Mouse (Mus musculus): Measurements from ENCODE around the gene Actr1a. TPM values are rescaled to one million over a fixed set of nuclear protein-coding genes. Genes with fewer than 3 reads are reported as not detected.

Actr1a gene
- polyA plus RNA-seq, 1 experiment: 75.3 TPM

- Histone ChIP-seq H3K9ac (ENCODE audit: low read depth, poor library complexity, severe bottlenecking) (no peak overlapping the region), H3K4me3 (ENCODE audit: low read depth, low read length) (no peak overlapping the region), H3K4me1 (ENCODE audit: control insufficient read depth, insufficient read depth, low read length) (peaks cover 3% of the 10 kb centered on the region), H3K36me3 (ENCODE audit: control insufficient read depth, insufficient read depth, low read length, poor library complexity, severe bottlenecking) (peaks cover 39% of the 10 kb centered on the region), H3K9me3 (replicated peaks; ENCODE audit: control insufficient read depth, insufficient read depth, low read length, poor library complexity, severe bottlenecking) (no peaks in the 10 kb centered on the region), H3K27me3 (ENCODE audit: control insufficient read depth, insufficient read depth, low read length, poor library complexity, severe bottlenecking) (no peaks in the 10 kb centered on the region), H3K27ac (ENCODE audit: insufficient read depth, low read length) (no peak overlapping the region)
- TF ChIP-seq CTCF (IDR thresholded peaks at IDR 0.05; ENCODE audit: low read depth, low read length): no peak
- no peak for TF ChIP-seq POLR2A (IDR thresholded peaks at IDR 0.05; ENCODE audit: insufficient read depth, low read length)
- no peak for TF ChIP-seq EP300 (IDR thresholded peaks at IDR 0.05; ENCODE audit: insufficient read depth, low read depth, low read length)
These were observed 13.3 kb downstream of the Actr1a start for GRCm38 (mm10) chr19:46382275-46382674.

DNA sequence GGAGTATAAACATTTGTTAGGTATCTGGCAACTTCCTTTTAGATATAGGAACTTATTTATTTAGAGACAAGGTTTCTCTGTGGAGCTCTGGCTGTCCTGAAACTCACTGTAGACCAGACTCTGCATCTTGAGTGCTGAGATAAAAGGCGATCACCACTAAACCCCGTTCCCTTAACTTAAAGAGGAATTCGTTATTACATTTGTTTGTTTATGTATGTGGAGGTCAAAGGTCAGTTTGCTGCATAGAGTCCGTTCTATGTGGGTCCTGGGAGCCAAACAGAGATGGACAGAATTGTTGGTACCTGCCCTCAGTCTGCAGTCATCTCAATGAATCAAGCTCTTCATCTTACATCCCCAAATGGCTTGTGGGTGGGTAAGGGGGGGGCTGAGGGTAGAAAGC lies 19.7 kb downstream of the Actr1a start:
- H3K4me1 ChIP-seq (ENCODE audit: control insufficient read depth, insufficient read depth, low read length): peaks cover 3% of the 10 kb centered on the region
- no peak overlapping the region for H3K4me3 ChIP-seq (ENCODE audit: low read depth, low read length)
- H3K27me3 ChIP-seq (ENCODE audit: control insufficient read depth, insufficient read depth, low read length, poor library complexity, severe bottlenecking): no peaks in the 10 kb centered on the region
- peaks cover 18% of the 10 kb centered on the region for H3K36me3 ChIP-seq (ENCODE audit: control insufficient read depth, insufficient read depth, low read length, poor library complexity, severe bottlenecking)
- no peaks in the 10 kb centered on the region for H3K9me3 ChIP-seq (replicated peaks; ENCODE audit: control insufficient read depth, insufficient read depth, low read length, poor library complexity, severe bottlenecking)
- TF ChIP-seq CTCF (IDR thresholded peaks at IDR 0.05; ENCODE audit: low read depth, low read length) (no peak), POLR2A (IDR thresholded peaks at IDR 0.05; ENCODE audit: insufficient read depth, low read length) (no peak), EP300 (IDR thresholded peaks at IDR 0.05; ENCODE audit: insufficient read depth, low read depth, low read length) (no peak)
- H3K27ac ChIP-seq (ENCODE audit: insufficient read depth, low read length): no peak overlapping the region
- H3K9ac ChIP-seq (ENCODE audit: low read depth, poor library complexity, severe bottlenecking): no peak overlapping the region

- no peak overlapping the region for H3K4me3 ChIP-seq (ENCODE audit: low read depth, low read length)
- H3K27ac ChIP-seq (ENCODE audit: insufficient read depth, low read length): no peak overlapping the region
- H3K27me3 ChIP-seq (ENCODE audit: control insufficient read depth, insufficient read depth, low read length, poor library complexity, severe bottlenecking): no peaks in the 10 kb centered on the region
- peaks cover 3% of the 10 kb centered on the region for H3K4me1 ChIP-seq (ENCODE audit: control insufficient read depth, insufficient read depth, low read length)
- peaks cover 20% of the 10 kb centered on the region for H3K36me3 ChIP-seq (ENCODE audit: control insufficient read depth, insufficient read depth, low read length, poor library complexity, severe bottlenecking)
- no peak overlapping the region for H3K9ac ChIP-seq (ENCODE audit: low read depth, poor library complexity, severe bottlenecking)
- no peaks in the 10 kb centered on the region for H3K9me3 ChIP-seq (replicated peaks; ENCODE audit: control insufficient read depth, insufficient read depth, low read length, poor library complexity, severe bottlenecking)
- no peak for TF ChIP-seq POLR2A (IDR thresholded peaks at IDR 0.05; ENCODE audit: insufficient read depth, low read length)
- no peak for TF ChIP-seq EP300 (IDR thresholded peaks at IDR 0.05; ENCODE audit: insufficient read depth, low read depth, low read length)
- TF ChIP-seq CTCF (IDR thresholded peaks at IDR 0.05; ENCODE audit: low read depth, low read length): no peak
These were observed 20.1 kb downstream of the Actr1a start for GRCm38 (mm10) chr19:46375489-46375888.

- no peaks in the 10 kb centered on the region for H3K9me3 ChIP-seq (replicated peaks; ENCODE audit: control insufficient read depth, insufficient read depth, low read length, poor library complexity, severe bottlenecking)
- TF ChIP-seq CTCF (IDR thresholded peaks at IDR 0.05; ENCODE audit: low read depth, low read length) (no peak), EP300 (IDR thresholded peaks at IDR 0.05; ENCODE audit: insufficient read depth, low read depth, low read length) (no peak), POLR2A (IDR thresholded peaks at IDR 0.05; ENCODE audit: insufficient read depth, low read length) (no peak)
- peaks cover 3% of the 10 kb centered on the region for H3K4me1 ChIP-seq (ENCODE audit: control insufficient read depth, insufficient read depth, low read length)
- H3K9ac ChIP-seq (ENCODE audit: low read depth, poor library complexity, severe bottlenecking): no peak overlapping the region
- peaks cover 18% of the 10 kb centered on the region for H3K36me3 ChIP-seq (ENCODE audit: control insufficient read depth, insufficient read depth, low read length, poor library complexity, severe bottlenecking)
- H3K4me3 ChIP-seq (ENCODE audit: low read depth, low read length): peak overlapping the region; percentile 7; the same call in 1 of the 2 replicates
- no peak overlapping the region for H3K27ac ChIP-seq (ENCODE audit: insufficient read depth, low read length)
- no peaks in the 10 kb centered on the region for H3K27me3 ChIP-seq (ENCODE audit: control insufficient read depth, insufficient read depth, low read length, poor library complexity, severe bottlenecking)
These were observed 21.0 kb downstream of the Actr1a start for GRCm38 (mm10) chr19:46374477-46375088.

GRCm38 (mm10) chr19:46369204-46369603 lies 26.3 kb downstream of the Actr1a start:
- H3K27me3 ChIP-seq (ENCODE audit: control insufficient read depth, insufficient read depth, low read length, poor library complexity, severe bottlenecking): no peaks in the 10 kb centered on the region
- no peak overlapping the region for H3K4me3 ChIP-seq (ENCODE audit: low read depth, low read length)
- H3K36me3 ChIP-seq (ENCODE audit: control insufficient read depth, insufficient read depth, low read length, poor library complexity, severe bottlenecking): peaks cover 12% of the 10 kb centered on the region
- H3K27ac ChIP-seq (ENCODE audit: insufficient read depth, low read length): no peak overlapping the region
- H3K4me1 ChIP-seq (ENCODE audit: control insufficient read depth, insufficient read depth, low read length): no peaks in the 10 kb centered on the region
- no peak overlapping the region for H3K9ac ChIP-seq (ENCODE audit: low read depth, poor library complexity, severe bottlenecking)
- TF ChIP-seq EP300 (IDR thresholded peaks at IDR 0.05; ENCODE audit: insufficient read depth, low read depth, low read length) (no peak), POLR2A (IDR thresholded peaks at IDR 0.05; ENCODE audit: insufficient read depth, low read length) (no peak), CTCF (IDR thresholded peaks at IDR 0.05; ENCODE audit: low read depth, low read length) (peak; percentile 50)
- H3K9me3 ChIP-seq (replicated peaks; ENCODE audit: control insufficient read depth, insufficient read depth, low read length, poor library complexity, severe bottlenecking): no peaks in the 10 kb centered on the region

DNA sequence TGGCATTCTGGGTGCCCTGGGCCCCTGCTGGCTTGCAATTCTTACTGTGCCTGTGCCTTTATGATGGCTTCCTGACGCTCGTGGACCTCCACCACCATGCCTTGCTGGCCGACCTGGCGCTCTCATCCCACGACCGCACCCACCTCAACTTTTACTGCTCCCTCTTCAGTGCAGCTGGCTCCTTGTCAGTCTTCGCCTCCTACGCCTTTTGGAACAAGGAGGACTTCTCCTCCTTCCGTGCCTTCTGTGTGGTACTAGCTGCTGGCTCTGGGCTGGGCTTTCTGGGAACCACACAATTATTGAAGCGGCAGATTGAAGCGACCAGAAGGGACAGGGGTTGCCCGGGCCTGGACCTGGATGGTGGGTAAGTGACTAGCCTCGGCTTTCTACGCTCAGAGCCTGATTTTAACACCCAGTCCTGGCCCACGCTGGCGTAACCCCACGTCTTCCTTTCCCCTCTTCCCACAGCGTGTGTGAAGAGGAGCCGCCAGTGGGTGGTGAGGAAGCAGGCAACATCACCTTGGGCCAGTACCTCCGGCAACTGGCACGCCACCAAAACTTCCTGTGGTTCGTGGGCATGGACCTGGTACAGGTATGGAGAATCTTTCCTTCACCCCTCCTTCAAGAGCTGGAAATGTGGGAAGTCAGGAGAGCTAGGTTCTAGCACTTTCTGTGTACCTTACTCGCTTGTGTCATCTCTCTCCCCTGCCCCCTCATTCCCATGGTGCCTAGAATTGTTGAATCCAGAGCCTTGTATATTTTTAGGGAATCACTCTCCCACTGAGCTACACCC lies 27.6 kb downstream of the Actr1a start:
- TF ChIP-seq CTCF (IDR thresholded peaks at IDR 0.05; ENCODE audit: low read depth, low read length) (no peak), POLR2A (IDR thresholded peaks at IDR 0.05; ENCODE audit: insufficient read depth, low read length) (no peak), EP300 (IDR thresholded peaks at IDR 0.05; ENCODE audit: insufficient read depth, low read depth, low read length) (no peak)

More for the DNA sequence above, 27.6 kb downstream of the Actr1a start:
- Histone ChIP-seq H3K4me3 (ENCODE audit: low read depth, low read length) (no peak overlapping the region), H3K27ac (ENCODE audit: insufficient read depth, low read length) (no peak overlapping the region), H3K9me3 (replicated peaks; ENCODE audit: control insufficient read depth, insufficient read depth, low read length, poor library complexity, severe bottlenecking) (no peaks in the 10 kb centered on the region), H3K27me3 (ENCODE audit: control insufficient read depth, insufficient read depth, low read length, poor library complexity, severe bottlenecking) (no peaks in the 10 kb centered on the region), H3K36me3 (ENCODE audit: control insufficient read depth, insufficient read depth, low read length, poor library complexity, severe bottlenecking) (peaks cover 12% of the 10 kb centered on the region), H3K9ac (ENCODE audit: low read depth, poor library complexity, severe bottlenecking) (no peak overlapping the region), H3K4me1 (ENCODE audit: control insufficient read depth, insufficient read depth, low read length) (peaks cover 3% of the 10 kb centered on the region)

Data from ES-Bruce4 (cell line).